Mouse (Mus musculus) limb, embryonic 14.5 days (tissue): ENCODE results near the gene Epn3. TPM values are rescaled to one million over a fixed set of nuclear protein-coding genes. Genes with fewer than 3 reads are reported as not detected.

ENCODE experiments used
- ATAC-seq: fragments of 200-750 bp; cut with Nextera tagmentation; 2 replicates; pipeline ENCODE4 v1.8.0; 2017; ENCODE audit warnings: low read depth, moderate number of reproducible peaks, moderate TSS enrichment; ENCODE audit not compliant: low FRiP score
- DNase-seq: peaks from one replicate; pipeline ENCODE4 v3.0.0-alpha.2; 2015; ENCODE audit warnings: low spot score
- H3K27ac ChIP-seq: fragments of 300-500 bp; sonication (generic); replicated peaks from 2 replicates; pipeline ENCODE4 v1.5.1; 2014; ENCODE audit warnings: low read depth, mild to moderate bottlenecking, low read length, moderate library complexity, mixed read lengths
- H3K27me3 ChIP-seq: fragments of 300-500 bp; sonication (generic); 2 replicates; pipeline ENCODE4 v1.6.1; 2014; ENCODE audit warnings: low read length, mixed read lengths; ENCODE audit not compliant: control insufficient read depth, insufficient read depth
- H3K36me3 ChIP-seq: fragments of 300-500 bp; sonication (generic); 2 replicates; pipeline ENCODE4 v1.6.1; 2014; ENCODE audit warnings: mild to moderate bottlenecking, low read length, moderate library complexity, mixed read lengths; ENCODE audit not compliant: control insufficient read depth, insufficient read depth
- H3K4me1 ChIP-seq: fragments of 300-500 bp; sonication (generic); 2 replicates; pipeline ENCODE4 v1.6.1; 2014; ENCODE audit warnings: antibody characterized with exemption, low read length, mixed read lengths; ENCODE audit not compliant: control insufficient read depth, insufficient read depth
- H3K4me2 ChIP-seq: fragments of 300-500 bp; sonication (generic); replicated peaks from 2 replicates; pipeline ENCODE4 v1.6.1; 2014; ENCODE audit warnings: low read depth, mild to moderate bottlenecking, low read length, moderate library complexity; ENCODE audit not compliant: severe bottlenecking
- H3K4me3 ChIP-seq: fragments of 300-500 bp; sonication (generic); replicated peaks from 2 replicates; pipeline ENCODE4 v1.5.1; 2014; ENCODE audit warnings: low read length
- H3K9ac ChIP-seq: fragments of 300-500 bp; sonication (generic); 2 replicates; pipeline ENCODE4 v1.6.1; 2014; ENCODE audit warnings: mild to moderate bottlenecking, low read depth, low read length, moderate library complexity; ENCODE audit not compliant: severe bottlenecking
- H3K9me3 ChIP-seq: fragments of 300-500 bp; sonication (generic); 2 replicates; pipeline ENCODE4 v1.6.1; 2016; ENCODE audit warnings: low read length; ENCODE audit not compliant: control insufficient read depth
- POLR2A ChIP-seq: fragments of 200-500 bp; IDR thresholded peaks from 2 replicates; pipeline ENCODE4 v1.8.0; 2012; ENCODE audit warnings: inconsistent platforms, mild to moderate bottlenecking, moderate library complexity, borderline replicate concordance; ENCODE audit not compliant: insufficient read depth, insufficient read length; ENCODE audit errors: extremely low read depth
- WGBS: fragments of 180-500 bp; shearing (Covaris S2); extraction: QIAGEN DNeasy Blood & Tissue Kit; methylation state at CpG from one replicate; pipeline ENCODE4 v1.1.7; 2014; 5-methylcytosine and 5-hydroxymethylcytosine counted together
- polyA plus RNA-seq, 2 experiments: library from polyadenylated mRNA; depleted of rRNA in 1 of 2; stranded (reverse) in 1 of 2; unstranded in 1 of 2; fragments of >200 nt; fragmentation: Nextera tagmentation in 1 of 2; extraction: Ambion mirVana in 1 of 2; gene quantifications; 2 replicates each; pipeline versions ENCODE4 v1.2.1 to v1.2.3; 2012 to 2014

The Epn3 gene
- polyA plus RNA-seq, 2 experiments = 3.0 to 3.5 TPM

DNA sequence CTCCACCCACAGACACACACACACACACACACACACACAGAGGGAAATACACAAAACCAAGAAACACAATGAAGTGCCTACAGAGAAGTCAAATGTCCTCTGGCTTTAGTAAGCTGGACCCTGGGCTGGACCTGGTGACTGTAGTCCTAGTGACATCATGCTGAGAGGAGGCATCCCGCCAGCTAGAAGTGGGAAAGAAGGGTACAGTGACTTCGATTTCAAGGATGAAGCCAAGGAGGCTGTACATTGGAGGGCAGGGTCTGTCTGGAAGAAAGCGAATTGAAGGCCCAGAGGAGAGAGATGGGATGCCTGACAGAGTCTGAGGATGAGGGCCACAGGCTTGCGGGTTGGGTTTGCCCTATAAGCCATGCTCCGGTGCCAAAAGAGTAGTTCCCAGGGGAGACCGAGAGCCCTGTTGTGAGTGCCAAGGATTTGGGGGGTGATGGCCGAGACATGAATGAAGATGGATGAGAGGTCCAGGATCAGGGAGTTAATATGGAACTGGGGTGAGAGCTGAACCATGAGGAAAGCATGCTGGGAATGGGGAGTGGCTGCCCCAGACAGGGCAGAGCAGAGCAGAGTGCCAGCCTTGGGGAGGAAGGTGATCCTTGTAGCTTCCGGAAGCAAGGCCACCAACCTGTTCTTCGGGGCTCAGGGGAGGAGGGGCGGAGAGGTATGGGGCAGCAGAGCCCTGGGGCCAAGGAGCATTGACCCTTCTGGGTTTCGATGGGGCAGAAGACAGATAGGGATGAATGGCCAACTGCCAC lies 10.8 kb downstream of the Epn3 start:
- H3K9ac ChIP-seq = no peak overlapping the region

DNA sequence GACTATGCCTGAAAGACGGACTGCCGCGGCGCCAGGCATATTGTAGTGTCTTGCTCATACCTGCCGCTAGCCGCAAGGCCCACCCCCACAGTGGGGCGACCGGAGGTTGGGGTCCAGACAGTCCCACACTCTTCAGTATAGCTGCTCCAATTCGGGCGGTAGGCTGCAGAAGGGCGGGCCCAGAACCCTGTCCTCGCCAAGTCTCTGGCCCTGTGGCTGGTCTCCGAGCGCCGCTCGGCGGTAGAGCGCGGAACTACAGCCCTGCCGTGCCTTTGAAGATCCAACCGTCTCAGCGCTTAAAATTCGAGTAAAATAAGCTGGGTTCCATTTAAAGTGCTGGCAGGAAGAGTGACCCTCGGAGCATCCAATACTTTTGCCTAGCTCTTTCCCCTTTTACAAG lies 13.8 kb downstream of the Epn3 start, which contains the start of gene Spata20:
TSS of gene Spata20 (minus strand) at position 179 of the 400 bp plus-strand sequence.
- DNase-seq (peak; percentile 71), ATAC-seq (peak; percentile 69)
- Histone ChIP-seq H3K27ac (no peak within 1 kb of the TSS), H3K9me3 (no peaks in the 10 kb centered on the region), H3K4me3 (0 out of 2 replicates have a peak within 1 kb of the TSS, but pooled peaks have one; percentile 1), H3K27me3 (no peaks in the 10 kb centered on the region), H3K4me1 (peaks cover 2% of the 10 kb centered on the region; the same call in 1 of the 2 replicates), H3K36me3 (no peaks in the 10 kb centered on the region), H3K4me2 (peak within 1 kb of the TSS; percentile 31), H3K9ac (no peak within 1 kb of the TSS)
- WGBS = 2% methylated on average over 24 of the region's 24 CpGs
- no peak for TF ChIP-seq POLR2A

More for the DNA sequence above, 10.8 kb downstream of the Epn3 start:
- TF ChIP-seq POLR2A = no peak
- Histone ChIP-seq H3K27ac (no peak overlapping the region), H3K27me3 (no peaks in the 10 kb centered on the region), H3K4me3 (no peak overlapping the region), H3K9me3 (no peaks in the 10 kb centered on the region), H3K36me3 (no peaks in the 10 kb centered on the region), H3K4me2 (no peak overlapping the region), H3K4me1 (peaks cover 11% of the 10 kb centered on the region)
- 87% methylated on average over 11 of the region's 11 CpGs for WGBS
- no peak for ATAC-seq
- no peak for DNase-seq

DNA sequence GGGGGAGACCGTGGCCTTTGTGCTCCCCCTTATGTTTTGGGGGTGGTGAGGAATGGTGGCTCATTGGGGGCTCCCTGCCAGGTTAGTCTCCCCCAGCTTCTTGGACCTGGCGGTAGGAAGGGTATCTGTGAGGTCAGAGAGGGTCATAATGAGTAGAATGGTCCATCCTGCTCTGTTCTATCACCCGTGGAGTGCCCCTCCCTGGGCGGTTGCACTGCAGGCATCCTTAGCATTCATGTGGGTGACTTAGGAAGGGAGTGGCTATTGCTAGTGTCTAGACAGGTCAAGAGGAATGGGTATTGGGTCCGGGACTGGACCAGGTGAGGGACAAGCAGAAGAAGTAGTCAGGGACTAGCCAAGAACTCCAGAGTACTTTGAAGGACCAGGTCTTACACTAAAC lies 14.6 kb downstream of the Epn3 start:
- no peaks in the 10 kb centered on the region for H3K27me3 ChIP-seq
- H3K36me3 ChIP-seq = no peaks in the 10 kb centered on the region
- no peak for TF ChIP-seq POLR2A
- no peak overlapping the region for H3K4me2 ChIP-seq
- no peaks in the 10 kb centered on the region for H3K4me1 ChIP-seq
- H3K9me3 ChIP-seq = no peaks in the 10 kb centered on the region
- H3K9ac ChIP-seq = no peak overlapping the region
- DNase-seq (no peak), ATAC-seq (no peak)
- H3K27ac ChIP-seq = no peak overlapping the region
- WGBS = 73% methylated on average over 5 of the region's 5 CpGs
- no peak overlapping the region for H3K4me3 ChIP-seq

DNA sequence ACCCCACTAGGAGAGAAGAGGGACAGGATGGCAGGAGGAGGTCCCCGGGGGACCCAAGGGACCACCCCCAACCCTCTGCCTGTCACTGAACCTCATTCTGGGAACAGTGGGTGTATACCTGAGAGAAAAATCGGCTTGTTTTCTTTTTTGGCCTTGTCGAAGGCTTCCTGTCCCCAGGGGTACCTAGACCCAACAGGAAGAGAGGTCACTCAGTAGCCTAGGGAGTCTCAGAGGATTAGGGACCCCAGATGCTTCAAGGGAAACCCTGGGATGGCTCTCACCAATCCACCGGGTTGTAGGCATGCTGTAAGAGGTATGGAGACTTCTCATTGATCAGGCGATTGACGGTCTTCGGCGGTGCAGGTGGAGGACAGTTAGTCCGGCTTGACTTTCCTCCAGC lies 15.1 kb downstream of the Epn3 start:
- DNase-seq (no peak), ATAC-seq (no peak)
- H3K9ac ChIP-seq = no peak overlapping the region
- H3K27me3 ChIP-seq = no peaks in the 10 kb centered on the region
- no peak overlapping the region for H3K27ac ChIP-seq
- H3K9me3 ChIP-seq = no peaks in the 10 kb centered on the region
- H3K4me3 ChIP-seq = no peak overlapping the region
- no peaks in the 10 kb centered on the region for H3K4me1 ChIP-seq
- no peaks in the 10 kb centered on the region for H3K36me3 ChIP-seq
- TF ChIP-seq POLR2A = no peak
- WGBS = 89% methylated on average over 9 of the region's 9 CpGs
- H3K4me2 ChIP-seq = no peak overlapping the region

DNA sequence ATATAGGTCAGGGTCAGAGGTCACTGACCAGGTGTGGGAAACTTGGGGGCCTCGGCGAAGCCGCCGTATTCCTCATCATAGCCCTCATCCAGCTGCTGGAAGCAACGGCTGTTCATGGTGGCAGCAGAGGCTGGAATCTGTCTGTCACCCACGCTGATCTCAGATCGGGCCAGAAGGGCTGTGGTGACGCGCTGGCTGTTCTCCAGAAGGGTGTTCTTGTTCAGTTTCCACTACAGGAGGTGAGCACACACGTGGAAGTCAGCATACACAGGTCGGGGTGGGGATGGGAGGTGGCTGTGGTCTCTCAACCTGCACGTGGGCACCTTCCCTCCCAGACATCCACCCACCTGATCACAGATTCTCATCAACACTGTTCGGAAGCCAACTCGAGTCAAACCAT lies 15.9 kb downstream of the Epn3 start:
- Histone ChIP-seq H3K4me3 (no peak overlapping the region), H3K27ac (no peak overlapping the region), H3K36me3 (no peaks in the 10 kb centered on the region), H3K27me3 (no peaks in the 10 kb centered on the region), H3K4me1 (no peaks in the 10 kb centered on the region), H3K9me3 (no peaks in the 10 kb centered on the region), H3K4me2 (no peak overlapping the region), H3K9ac (no peak overlapping the region)
- WGBS = 69% methylated on average over 14 of the region's 14 CpGs
- no peak for TF ChIP-seq POLR2A
- ATAC-seq = no peak
- no peak for DNase-seq

DNA sequence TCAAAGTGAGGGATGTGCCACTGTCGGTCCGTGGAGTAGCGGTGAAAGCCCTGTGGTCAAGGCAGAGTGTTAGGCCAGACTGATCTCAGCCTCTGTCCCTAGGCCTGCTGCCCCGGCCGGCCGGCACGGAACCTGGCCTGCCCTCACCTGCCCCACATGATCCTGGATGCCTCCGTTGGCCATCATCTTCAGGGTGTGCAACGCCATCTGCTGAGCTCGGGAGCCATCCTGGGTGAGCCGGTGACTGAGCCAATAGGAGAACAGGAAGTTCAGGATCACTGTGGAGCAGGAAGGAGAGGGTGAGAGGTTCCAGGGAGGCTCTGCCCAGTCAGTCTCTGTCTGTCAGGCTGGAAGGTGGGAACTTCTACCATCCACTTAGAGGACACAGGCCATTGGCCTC lies 16.3 kb downstream of the Epn3 start:
- Histone ChIP-seq H3K36me3 (no peaks in the 10 kb centered on the region), H3K27ac (no peak overlapping the region), H3K27me3 (no peaks in the 10 kb centered on the region), H3K4me1 (no peaks in the 10 kb centered on the region), H3K4me3 (no peak overlapping the region), H3K9me3 (no peaks in the 10 kb centered on the region), H3K4me2 (no peak overlapping the region), H3K9ac (no peak overlapping the region)
- 72% methylated on average over 11 of the region's 11 CpGs for WGBS
- no peak for DNase-seq
- no peak for ATAC-seq
- TF ChIP-seq POLR2A = no peak
